Mouse (Mus musculus): ENCODE measurements at regions not wholly inside any gene's neighbourhood (a gene's known extent, or its start where the extent isn't known, plus 50 kb on each side); places are given as distances from the start of the nearest gene placed in this dataset.

- Histone ChIP-seq H3K4me1 (peaks cover 19% of the 10 kb centered on the region), H3K4me2 (no peak overlapping the region), H3K27ac (no peak overlapping the region), H3K4me3 (no peak overlapping the region), H3K9ac (no peak overlapping the region), H3K27me3 (peaks cover 8% of the 10 kb centered on the region; the same call in 1 of the 2 replicates), H3K9me3 (no peaks in the 10 kb centered on the region), H3K36me3 (no peaks in the 10 kb centered on the region)
- ATAC-seq (ENCODE audit: insufficient number of reproducible peaks, insufficient read depth, low FRiP score, low TSS enrichment, low read depth), result no peak
- WGBS, result 62% methylated on average over 4 of the region's 4 CpGs
These were observed 181.5 kb upstream of the Sdk2 start for GRCm38 (mm10) chr11:114248261-114248898.

- ATAC-seq (ENCODE audit: insufficient number of reproducible peaks, insufficient read depth, low FRiP score, low TSS enrichment, low read depth), result peak; percentile 43; the same call in 1 of the 2 replicates
- Histone ChIP-seq H3K9ac (no peak overlapping the region), H3K36me3 (no peaks in the 10 kb centered on the region), H3K27me3 (peaks cover 24% of the 10 kb centered on the region), H3K4me3 (no peak overlapping the region), H3K4me2 (no peak overlapping the region), H3K27ac (no peak overlapping the region), H3K4me1 (peaks cover 16% of the 10 kb centered on the region), H3K9me3 (no peaks in the 10 kb centered on the region)
- WGBS, result 10% methylated on average over 8 of the region's 8 CpGs
These were observed 172.5 kb upstream of the Sdk2 start for GRCm38 (mm10) chr11:114239311-114239803.

- WGBS, result 49% methylated on average over 5 of the region's 5 CpGs
- peaks cover 24% of the 10 kb centered on the region for H3K27me3 ChIP-seq
- no peak overlapping the region for H3K9ac ChIP-seq
- no peak overlapping the region for H3K4me3 ChIP-seq
- peaks cover 16% of the 10 kb centered on the region for H3K4me1 ChIP-seq
- H3K4me2 ChIP-seq, result no peak overlapping the region
- H3K9me3 ChIP-seq, result no peaks in the 10 kb centered on the region
- no peaks in the 10 kb centered on the region for H3K36me3 ChIP-seq
- no peak for ATAC-seq (ENCODE audit: insufficient number of reproducible peaks, insufficient read depth, low FRiP score, low TSS enrichment, low read depth)
- no peak overlapping the region for H3K27ac ChIP-seq
These were observed 172.0 kb upstream of the Sdk2 start for GRCm38 (mm10) chr11:114238801-114239200.

GRCm38 (mm10) chr11:114238316-114238715 is 171.5 kb upstream of the Sdk2 start:
- Histone ChIP-seq H3K4me1 (peaks cover 16% of the 10 kb centered on the region), H3K4me3 (no peak overlapping the region), H3K27ac (no peak overlapping the region), H3K9ac (no peak overlapping the region), H3K9me3 (no peaks in the 10 kb centered on the region), H3K4me2 (no peak overlapping the region), H3K27me3 (peaks cover 24% of the 10 kb centered on the region), H3K36me3 (no peaks in the 10 kb centered on the region)
- WGBS, result 77% methylated on average over 8 of the region's 8 CpGs
- no peak for ATAC-seq (ENCODE audit: insufficient number of reproducible peaks, insufficient read depth, low FRiP score, low TSS enrichment, low read depth)

GRCm38 (mm10) chr11:114234542-114234910 is 167.7 kb upstream of the Sdk2 start:
- Histone ChIP-seq H3K9me3 (no peaks in the 10 kb centered on the region), H3K27me3 (peaks cover 6% of the 10 kb centered on the region), H3K9ac (no peak overlapping the region), H3K4me3 (no peak overlapping the region), H3K27ac (no peak overlapping the region), H3K4me2 (no peak overlapping the region), H3K36me3 (no peaks in the 10 kb centered on the region), H3K4me1 (peaks cover 14% of the 10 kb centered on the region)
- no peak for ATAC-seq (ENCODE audit: insufficient number of reproducible peaks, insufficient read depth, low FRiP score, low TSS enrichment, low read depth)
- 61% methylated on average over 1 of the region's 1 CpGs for WGBS

GRCm38 (mm10) chr11:114233636-114234541 is 167.0 kb upstream of the Sdk2 start:
- Histone ChIP-seq H3K36me3 (no peaks in the 10 kb centered on the region), H3K9ac (no peak overlapping the region), H3K4me1 (peaks cover 10% of the 10 kb centered on the region; the same call in 1 of the 2 replicates), H3K4me2 (no peak overlapping the region), H3K27me3 (peaks cover 6% of the 10 kb centered on the region), H3K9me3 (no peaks in the 10 kb centered on the region), H3K4me3 (no peak overlapping the region), H3K27ac (no peak overlapping the region)
- WGBS, result 80% methylated on average over 19 of the region's 19 CpGs
- ATAC-seq (ENCODE audit: insufficient number of reproducible peaks, insufficient read depth, low FRiP score, low TSS enrichment, low read depth), result no peak

GRCm38 (mm10) chr11:114231841-114232240 is 165.0 kb upstream of the Sdk2 start:
- no peak overlapping the region for H3K4me3 ChIP-seq
- 76% methylated on average over 4 of the region's 4 CpGs for WGBS
- peaks cover 7% of the 10 kb centered on the region; the same call in 1 of the 2 replicates for H3K4me1 ChIP-seq
- H3K27me3 ChIP-seq, result peaks cover 2% of the 10 kb centered on the region; the same call in 1 of the 2 replicates
- no peak overlapping the region for H3K27ac ChIP-seq
- no peak for ATAC-seq (ENCODE audit: insufficient number of reproducible peaks, insufficient read depth, low FRiP score, low TSS enrichment, low read depth)
- H3K36me3 ChIP-seq, result no peaks in the 10 kb centered on the region
- no peak overlapping the region for H3K4me2 ChIP-seq
- H3K9me3 ChIP-seq, result no peaks in the 10 kb centered on the region
- H3K9ac ChIP-seq, result no peak overlapping the region

GRCm38 (mm10) chr11:114229763-114230162 is 162.9 kb upstream of the Sdk2 start:
- Histone ChIP-seq H3K4me2 (no peak overlapping the region), H3K4me3 (no peak overlapping the region), H3K9me3 (no peaks in the 10 kb centered on the region), H3K27ac (no peak overlapping the region), H3K36me3 (no peaks in the 10 kb centered on the region), H3K9ac (no peak overlapping the region), H3K27me3 (peaks cover 3% of the 10 kb centered on the region; the same call in 1 of the 2 replicates), H3K4me1 (peaks cover 7% of the 10 kb centered on the region; the same call in 1 of the 2 replicates)
- no peak for ATAC-seq (ENCODE audit: insufficient number of reproducible peaks, insufficient read depth, low FRiP score, low TSS enrichment, low read depth)
- 41% methylated on average over 8 of the region's 8 CpGs for WGBS

GRCm38 (mm10) chr11:114229196-114229595 is 162.3 kb upstream of the Sdk2 start:
- ATAC-seq (ENCODE audit: insufficient number of reproducible peaks, insufficient read depth, low FRiP score, low TSS enrichment, low read depth), result no peak
- WGBS, result 76% methylated on average over 6 of the region's 6 CpGs
- no peak overlapping the region for H3K27ac ChIP-seq
- peaks cover 7% of the 10 kb centered on the region; the same call in 1 of the 2 replicates for H3K4me1 ChIP-seq
- no peak overlapping the region for H3K9ac ChIP-seq
- H3K27me3 ChIP-seq, result peaks cover 5% of the 10 kb centered on the region; the same call in 1 of the 2 replicates
- no peak overlapping the region for H3K4me2 ChIP-seq
- H3K9me3 ChIP-seq, result no peaks in the 10 kb centered on the region
- H3K4me3 ChIP-seq, result no peak overlapping the region
- H3K36me3 ChIP-seq, result no peaks in the 10 kb centered on the region

- H3K4me2 ChIP-seq, result no peak overlapping the region
- 89% methylated on average over 13 of the region's 13 CpGs for WGBS
- no peak for ATAC-seq (ENCODE audit: insufficient number of reproducible peaks, insufficient read depth, low FRiP score, low TSS enrichment, low read depth)
- peaks cover 7% of the 10 kb centered on the region; the same call in 1 of the 2 replicates for H3K4me1 ChIP-seq
- H3K4me3 ChIP-seq, result no peak overlapping the region
- H3K27ac ChIP-seq, result no peak overlapping the region
- peaks cover 5% of the 10 kb centered on the region; the same call in 1 of the 2 replicates for H3K27me3 ChIP-seq
- no peaks in the 10 kb centered on the region for H3K36me3 ChIP-seq
- H3K9me3 ChIP-seq, result no peaks in the 10 kb centered on the region
- no peak overlapping the region for H3K9ac ChIP-seq
These were observed 159.7 kb upstream of the Sdk2 start for GRCm38 (mm10) chr11:114226553-114226952.

- Histone ChIP-seq H3K27me3 (peaks cover 5% of the 10 kb centered on the region; the same call in 1 of the 2 replicates), H3K4me3 (no peak overlapping the region), H3K4me1 (peaks cover 10% of the 10 kb centered on the region), H3K4me2 (no peak overlapping the region), H3K36me3 (no peaks in the 10 kb centered on the region), H3K9ac (no peak overlapping the region), H3K9me3 (no peaks in the 10 kb centered on the region), H3K27ac (no peak overlapping the region)
- ATAC-seq (ENCODE audit: insufficient number of reproducible peaks, insufficient read depth, low FRiP score, low TSS enrichment, low read depth), result no peak
- 87% methylated on average over 2 of the region's 2 CpGs for WGBS
These were observed 157.9 kb upstream of the Sdk2 start for GRCm38 (mm10) chr11:114224706-114225105.

Data from embryonic facial prominence, embryonic 13.5 days (tissue).